22 mouse cellular contexts compared by ENCODE assay signal in genomic region chr5:64301246-64301645, GRCm38 (mm10).
A peak's percentile ranks its signal among the peaks of the same experiment; 100 is the strongest.
DNase-seq lines count a peak whose midpoint lies in the region; ATAC-seq and TF ChIP-seq lines count a peak whose summit lies in the region.
"Had no signal": no experiment of that assay in that cellular context is flagged by ENCODE, and none has a peak within 500 bp of the region (broad histone marks: within the 10 kb centered on the region; RNA-seq: fewer than 3 reads in every experiment).

No protein-coding gene starts in this region.

- H3K79me2 ChIP-seq in heart, adult 2 months (replicated peaks; ENCODE audit: control insufficient read depth, insufficient read depth, low read length): no peaks in the 10 kb centered on the region
- no peaks in the 10 kb centered on the region for H3K79me2 ChIP-seq in myocyte (ENCODE audit: control insufficient read depth, insufficient read depth)

- H3K9ac ChIP-seq in heart, adult 2 months (ENCODE audit: low read depth, low read length): no peak overlapping the region
- H3K9ac ChIP-seq in kidney, embryonic 15.5 days: no peak overlapping the region
- H3K9ac ChIP-seq: heart, embryonic 12.5 days; heart, embryonic 15.5 days; hindbrain, embryonic 15.5 days had no signal

- H3K4me3 ChIP-seq in heart, adult 2 months: no peak overlapping the region
- no peak overlapping the region for H3K4me3 ChIP-seq in kidney, embryonic 15.5 days (replicated peaks)
- peak overlapping the region; percentile 75 for H3K4me3 ChIP-seq in testis, adult 2 months (ENCODE audit: control insufficient read depth, low read depth, low read length)
- H3K4me3 ChIP-seq in myocyte: no peak overlapping the region
- H3K4me3 ChIP-seq in layer of hippocampus, adult 2 months: no peak overlapping the region
- H3K4me3 ChIP-seq: heart, embryonic 12.5 days; heart, embryonic 15.5 days; hindbrain, embryonic 15.5 days had no signal

- TF ChIP-seq CTCF in heart, adult 2 months (IDR thresholded peaks at IDR 0.05): no peak
- no peak for TF ChIP-seq CTCF in testis, adult 2 months (IDR thresholded peaks at IDR 0.05; ENCODE audit: control insufficient read depth, insufficient read depth, insufficient replicate concordance, low read depth, low read length)
- TF ChIP-seq CTCF in layer of hippocampus, adult 2 months (conservative IDR thresholded peaks at IDR 0.05): no peak

- no peaks in the 10 kb centered on the region for H3K27me3 ChIP-seq in heart, adult 2 months (ENCODE audit: control insufficient read depth, insufficient read depth, low read length)
- no peaks in the 10 kb centered on the region for H3K27me3 ChIP-seq in kidney, embryonic 15.5 days
- H3K27me3 ChIP-seq in testis, adult 2 months (ENCODE audit: control insufficient read depth, insufficient read depth, low read length): no peaks in the 10 kb centered on the region
- H3K27me3 ChIP-seq in myocyte (ENCODE audit: control insufficient read depth, insufficient read depth, insufficient read length): no peaks in the 10 kb centered on the region
- H3K27me3 ChIP-seq: heart, embryonic 12.5 days; heart, embryonic 15.5 days; hindbrain, embryonic 15.5 days had no signal

- no peak overlapping the region for H3K4me2 ChIP-seq in kidney, embryonic 15.5 days
- no peak overlapping the region for H3K4me2 ChIP-seq in myocyte (ENCODE audit: low read depth)
- H3K4me2 ChIP-seq: heart, embryonic 12.5 days; heart, embryonic 15.5 days; hindbrain, embryonic 15.5 days had no signal

- peaks cover 9% of the 10 kb centered on the region; the same call in 1 of the 2 replicates for H3K36me3 ChIP-seq in heart, adult 2 months (ENCODE audit: control insufficient read depth, insufficient read depth, low read length)
- peaks cover 26% of the 10 kb centered on the region for H3K36me3 ChIP-seq in kidney, embryonic 15.5 days
- peaks cover 1% of the 10 kb centered on the region; the same call in 1 of the 2 replicates for H3K36me3 ChIP-seq in testis, adult 2 months (ENCODE audit: control insufficient read depth, insufficient read depth, low read length)
- H3K36me3 ChIP-seq in myocyte (ENCODE audit: control insufficient read depth, insufficient read depth): peaks cover under 1% of the 10 kb centered on the region

- no peak for ATAC-seq in kidney, embryonic 15.5 days (replicated peaks; ENCODE audit: low FRiP score)
- ATAC-seq: CD4-positive, CD25-positive, alpha-beta regulatory T cell, adult 4 months; forebrain, embryonic 14.5 days had no signal

- no peak overlapping the region for H3ac ChIP-seq in myocyte (ENCODE audit: control insufficient read depth, insufficient read length)

- no peak for TF ChIP-seq POLR2A in heart, adult 2 months (IDR thresholded peaks at IDR 0.05; ENCODE audit: insufficient read depth, low read depth, low read length)
- no peak for TF ChIP-seq POLR2A in testis, adult 2 months (IDR thresholded peaks at IDR 0.05; ENCODE audit: control insufficient read depth, low read depth, low read length)
- TF ChIP-seq POLR2A in myocyte (IDR thresholded peaks at IDR 0.05; ENCODE audit: insufficient read length, low read depth): no peak

- intact Hi-C loops in heart, adult 2 months (cut with DNase I): loop anchor here (2.0 kb wide), 1 partner anchor 26 kb away; no protein-coding TSS in a partner anchor
- intact Hi-C loops in heart, postnatal 36 days (cut with DNase I): loop anchor here (2.0 kb wide), 1 partner anchor 18 kb away; no protein-coding TSS in a partner anchor

- peak overlapping the region; percentile 38 for H3K27ac ChIP-seq in heart, adult 2 months
- 0 out of 2 replicates have a peak overlapping the region, but pooled peaks have one; percentile 2 for H3K27ac ChIP-seq in kidney, embryonic 15.5 days
- H3K27ac ChIP-seq in testis, adult 2 months (ENCODE audit: control insufficient read depth, insufficient read depth, low read depth, low read length): no peak overlapping the region
- no peak overlapping the region for H3K27ac ChIP-seq in layer of hippocampus, adult 2 months
- H3K27ac ChIP-seq: heart, embryonic 15.5 days; hindbrain, embryonic 15.5 days had no signal

- H3K4me1 ChIP-seq in heart, adult 2 months (ENCODE audit: control insufficient read depth, insufficient read depth, low read length): peaks cover 37% of the 10 kb centered on the region
- peaks cover 44% of the 10 kb centered on the region for H3K4me1 ChIP-seq in kidney, embryonic 15.5 days
- peaks cover 7% of the 10 kb centered on the region for H3K4me1 ChIP-seq in testis, adult 2 months (ENCODE audit: control insufficient read depth, insufficient read depth, low read length)

- DNase-seq in heart, adult 2 months: peak in 1 of 2 experiments; percentile 35
- no peak for DNase-seq in heart, postnatal 36 days
- DNase-seq in kidney, postnatal 10 days: no peak
- no peak for DNase-seq in testis, postnatal 10 days (ENCODE audit: low spot score)
- DNase-seq in layer of hippocampus, adult 2 months (ENCODE audit: low spot score in 2 of 2): no peak
- DNase-seq: adrenal gland, adult 2 months; adrenal gland, postnatal 14 days; cerebellum, adult 11-12 months; cerebellum, adult 8-10 months; cerebellum, postnatal 10 days; cerebellum, postnatal 36 days; embryo, embryonic 11 days; gastrocnemius, postnatal 25 days; heart, postnatal 14 days had no signal

- TF ChIP-seq EP300 in heart, adult 2 months (IDR thresholded peaks at IDR 0.05; ENCODE audit: insufficient read depth, low read depth, low read length): no peak

- H3K9me3 ChIP-seq in kidney, embryonic 15.5 days (replicated peaks): no peaks in the 10 kb centered on the region
- H3K9me3 ChIP-seq: heart, embryonic 15.5 days; hindbrain, embryonic 15.5 days had no signal

- WGBS in heart, adult 2 months: 42% methylated on average over 4 of the region's 4 CpGs
- 62% methylated on average over 4 of the region's 4 CpGs for WGBS in kidney, embryonic 15.5 days

TF ChIP-seq in myocyte, 11 proteins besides CTCF, POLR2A, EP300 and RAD21:
- TF ChIP-seq SRF (IDR thresholded peaks at IDR 0.05; ENCODE audit: control insufficient read depth, insufficient read length, low read depth) (no peak), MYOD1 (IDR thresholded peaks at IDR 0.05; ENCODE audit: control insufficient read depth in 1 of 3, insufficient read length in 2 of 3, low read depth in 2 of 3) (peak in 2 of 3 experiments; percentile 25 to 54)

Comparison
In these comparisons a context has a peak if more than half of its experiments do, and no peak if none do; other contexts are left out.
1. H3K27ac ChIP-seq: peak in heart, adult 2 months (single experiment) and kidney, embryonic 15.5 days (single experiment); none in testis, adult 2 months (single experiment) and layer of hippocampus, adult 2 months (single experiment).